Mouse (Mus musculus) midbrain, embryonic 11.5 days (tissue): ENCODE data around the gene Ppp2r1b. TPM values are rescaled to one million over a fixed set of nuclear protein-coding genes. Genes with fewer than 3 reads are reported as not detected.
"Not testable (repeated sequence)": the region's sequence is repeated elsewhere in the genome, so short reads cannot be mapped to it uniquely, and the experiment has no call there.

Experiments
- ATAC-seq: fragments of 200-750 bp; cut with Nextera tagmentation; 2 replicates; pipeline ENCODE4 v1.8.0; 2017; ENCODE audit warnings: moderate TSS enrichment, moderate library complexity; ENCODE audit not compliant: low FRiP score
- DNase-seq: peaks from one replicate; pipeline ENCODE4 v3.0.0; 2015; ENCODE audit warnings: low spot score; ENCODE audit errors: missing footprints
- H3K27ac ChIP-seq: fragments of 300-500 bp; sonication (generic); 2 replicates; pipeline ENCODE4 v1.5.1; 2014; ENCODE audit warnings: low read depth, low read length
- H3K27me3 ChIP-seq: fragments of 300-500 bp; sonication (generic); 2 replicates; pipeline ENCODE4 v1.6.1; 2014; ENCODE audit warnings: mild to moderate bottlenecking, low read length, moderate library complexity, mixed read lengths; ENCODE audit not compliant: control insufficient read depth, insufficient read depth
- H3K36me3 ChIP-seq: fragments of 300-500 bp; sonication (generic); 2 replicates; pipeline ENCODE4 v1.6.1; 2014; ENCODE audit warnings: mild to moderate bottlenecking, low read length, moderate library complexity, mixed read lengths; ENCODE audit not compliant: control insufficient read depth, insufficient read depth
- H3K4me1 ChIP-seq: fragments of 300-500 bp; sonication (generic); 2 replicates; pipeline ENCODE4 v1.6.1; 2014; ENCODE audit warnings: low read length; ENCODE audit not compliant: control insufficient read depth, insufficient read depth
- H3K4me2 ChIP-seq: fragments of 300-500 bp; sonication (generic); 2 replicates; pipeline ENCODE4 v1.6.1; 2014; ENCODE audit warnings: mild to moderate bottlenecking, moderate library complexity
- H3K4me3 ChIP-seq: fragments of 300-500 bp; sonication (generic); 2 replicates; pipeline ENCODE4 v1.5.1; 2014; ENCODE audit warnings: low read depth, low read length
- H3K9ac ChIP-seq: fragments of 300-500 bp; sonication (generic); 2 replicates; pipeline ENCODE4 v1.6.1; 2014; ENCODE audit warnings: low read length
- H3K9me3 ChIP-seq: fragments of 300-500 bp; sonication (generic); 2 replicates; pipeline ENCODE4 v1.6.1; 2016; ENCODE audit warnings: low read length; ENCODE audit not compliant: control insufficient read depth
- WGBS: fragments of 180-500 bp; shearing (Covaris S2); extraction: QIAGEN DNeasy Blood & Tissue Kit; methylation state at CpG from one replicate; pipeline ENCODE4 v1.1.7; 2014; 5-methylcytosine and 5-hydroxymethylcytosine counted together
- polyA plus RNA-seq: library from polyadenylated mRNA; unstranded; fragments of >200 nt; fragmentation: Nextera tagmentation; extraction: Ambion mirVana; gene quantifications from 2 replicates; pipeline ENCODE4 v1.2.1, GENCODE M21; 2014

The Ppp2r1b gene
- polyA plus RNA-seq, 1 experiment from 2014 or later = 114 TPM

- Histone ChIP-seq H3K4me1 (no peaks in the 10 kb centered on the region), H3K27me3 (no peaks in the 10 kb centered on the region), H3K9me3 (no peaks in the 10 kb centered on the region), H3K27ac (no peak overlapping the region), H3K36me3 (no peaks in the 10 kb centered on the region), H3K4me2 (no peak overlapping the region), H3K4me3 (no peak overlapping the region), H3K9ac (no peak overlapping the region)
- no peak for DNase-seq
- no peak for ATAC-seq
- 94% methylated on average over 5 of the region's 5 CpGs for WGBS
These were observed 13.6 kb upstream of the Ppp2r1b start for GRCm38 (mm10) chr9:50831514-50831913.

DNA sequence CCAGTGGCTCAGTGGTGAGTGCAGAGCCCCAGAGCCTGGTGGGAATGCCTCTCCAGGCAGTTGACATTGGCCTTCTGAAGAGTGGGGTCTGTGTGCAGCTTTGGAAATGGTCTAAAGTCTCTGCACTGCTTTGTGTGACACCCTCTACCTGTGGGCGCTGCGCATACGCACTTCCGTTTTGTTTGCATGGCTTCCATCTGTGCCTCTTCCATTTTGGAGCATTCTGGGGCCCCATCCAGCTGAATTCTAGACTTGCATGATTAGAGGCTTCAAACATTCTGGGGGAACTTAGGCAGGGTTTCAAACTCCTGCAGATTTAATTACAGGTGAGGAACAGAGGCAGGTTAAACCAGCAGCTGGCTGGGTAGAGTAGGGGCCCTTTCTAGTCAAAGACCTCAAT lies 12.9 kb upstream of the Ppp2r1b start:
- no peak overlapping the region for H3K4me3 ChIP-seq
- no peaks in the 10 kb centered on the region for H3K27me3 ChIP-seq
- no peak for DNase-seq
- no peaks in the 10 kb centered on the region for H3K4me1 ChIP-seq
- no peaks in the 10 kb centered on the region for H3K9me3 ChIP-seq
- 98% methylated on average over 4 of the region's 4 CpGs for WGBS
- H3K4me2 ChIP-seq = no peak overlapping the region
- no peak overlapping the region for H3K27ac ChIP-seq
- no peak for ATAC-seq
- no peaks in the 10 kb centered on the region for H3K36me3 ChIP-seq
- no peak overlapping the region for H3K9ac ChIP-seq

DNA sequence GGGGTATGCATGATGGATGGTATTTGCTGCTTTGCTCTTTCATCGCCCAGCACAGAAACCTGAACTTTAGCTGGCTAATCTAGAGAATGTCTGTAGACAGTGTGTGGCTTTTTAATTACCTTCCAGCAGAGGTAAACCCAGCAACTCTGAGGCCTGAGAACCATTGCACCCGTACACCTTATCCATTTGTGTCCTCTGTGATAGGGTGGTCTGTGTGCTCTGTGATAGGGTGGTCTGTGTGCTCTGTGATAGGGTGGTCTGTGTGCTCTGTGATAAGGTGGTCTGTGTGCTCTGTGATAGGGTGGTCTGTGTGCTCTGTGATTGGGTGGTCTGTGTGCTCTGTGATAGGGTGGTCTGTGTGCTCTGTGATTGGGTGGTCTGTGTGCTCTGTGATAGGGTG lies 12.5 kb upstream of the Ppp2r1b start:
- H3K36me3 ChIP-seq, H3K27me3 ChIP-seq, H3K4me3 ChIP-seq, H3K4me1 ChIP-seq, ATAC-seq, H3K9ac ChIP-seq, H3K27ac ChIP-seq, H3K4me2 ChIP-seq, H3K9me3 ChIP-seq, DNase-seq: not testable (repeated sequence)
- 90% methylated on average over 2 of the region's 2 CpGs for WGBS

DNA sequence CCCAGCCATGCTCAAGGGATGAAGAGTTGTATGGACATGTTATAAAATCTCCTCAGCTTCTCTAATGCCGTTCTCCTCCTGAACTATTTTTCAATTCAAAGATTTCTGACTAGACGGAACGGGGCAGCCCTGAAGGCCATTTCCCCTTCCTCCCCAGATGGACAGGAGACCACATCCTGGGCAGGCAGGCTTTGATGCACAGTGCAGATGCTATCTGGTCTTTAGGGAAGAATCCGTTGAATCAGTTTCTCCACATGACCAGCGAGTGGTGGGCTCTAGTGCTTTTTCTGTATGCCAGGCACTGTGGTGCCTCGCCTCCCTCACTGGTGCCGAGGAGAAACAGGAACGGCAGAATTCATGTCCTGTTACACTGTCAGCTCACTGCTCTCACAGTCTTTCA lies 11.3 kb upstream of the Ppp2r1b start:
- H3K27me3 ChIP-seq = no peaks in the 10 kb centered on the region
- H3K36me3 ChIP-seq = no peaks in the 10 kb centered on the region
- ATAC-seq (no peak), DNase-seq (no peak)
- no peak overlapping the region for H3K4me3 ChIP-seq
- no peak overlapping the region for H3K4me2 ChIP-seq
- WGBS = 89% methylated on average over 8 of the region's 8 CpGs
- no peaks in the 10 kb centered on the region for H3K9me3 ChIP-seq
- H3K27ac ChIP-seq = no peak overlapping the region
- H3K9ac ChIP-seq = no peak overlapping the region
- H3K4me1 ChIP-seq = no peaks in the 10 kb centered on the region

DNA sequence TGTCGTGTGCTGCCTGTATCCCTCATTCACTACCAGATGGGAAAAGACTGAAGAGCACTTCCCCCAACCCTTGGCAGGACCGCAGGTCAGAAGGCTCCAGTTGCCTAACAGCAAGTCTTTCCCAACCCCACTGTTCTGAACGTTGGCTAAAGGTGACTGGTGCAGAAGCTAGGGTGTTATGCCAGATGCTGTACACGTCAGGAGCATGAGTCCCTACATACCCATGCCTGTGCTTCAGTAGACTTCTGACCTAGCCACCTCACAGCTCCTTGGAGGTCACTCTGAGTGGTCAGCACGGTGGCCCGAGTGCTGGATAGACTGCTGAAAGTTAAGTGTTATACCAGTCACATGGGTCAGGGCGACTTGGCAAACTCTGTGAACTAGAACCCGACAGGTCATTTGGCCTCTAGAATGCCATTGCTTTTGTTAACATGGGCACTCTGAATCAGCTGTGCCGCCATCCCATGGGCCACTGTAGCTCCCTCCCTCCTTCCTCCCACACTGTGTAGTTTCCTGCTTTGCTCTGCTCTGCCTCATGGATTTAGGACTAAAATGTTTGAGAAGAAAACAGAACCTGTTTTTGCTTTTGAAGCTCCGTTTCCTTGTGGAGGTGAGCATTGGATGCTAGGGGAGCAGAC lies 9.9 kb upstream of the Ppp2r1b start:
- DNase-seq (no peak), ATAC-seq (no peak)
- no peak overlapping the region for H3K4me3 ChIP-seq
- no peaks in the 10 kb centered on the region for H3K36me3 ChIP-seq
- H3K4me1 ChIP-seq = no peaks in the 10 kb centered on the region
- H3K4me2 ChIP-seq = no peak overlapping the region
- H3K9me3 ChIP-seq = no peaks in the 10 kb centered on the region
- no peak overlapping the region for H3K9ac ChIP-seq
- no peak overlapping the region for H3K27ac ChIP-seq
- H3K27me3 ChIP-seq = no peaks in the 10 kb centered on the region
- WGBS = 89% methylated on average over 10 of the region's 10 CpGs

- 88% methylated on average over 4 of the region's 4 CpGs for WGBS
These were observed 9.0 kb upstream of the Ppp2r1b start for GRCm38 (mm10) chr9:50836097-50836496.

GRCm38 (mm10) chr9:50841079-50841789 lies 3.9 kb upstream of the Ppp2r1b start:
- no peak overlapping the region for H3K4me3 ChIP-seq
- 92% methylated on average over 13 of the region's 13 CpGs for WGBS
- H3K27ac ChIP-seq = no peak overlapping the region
- no peaks in the 10 kb centered on the region for H3K9me3 ChIP-seq
- no peaks in the 10 kb centered on the region for H3K27me3 ChIP-seq
- H3K9ac ChIP-seq = no peak overlapping the region
- ATAC-seq (no peak), DNase-seq (no peak)
- H3K4me2 ChIP-seq = no peak overlapping the region
- 0 out of 2 replicates have a peak, but pooled peaks cover 2% of the 10 kb centered on the region for H3K36me3 ChIP-seq
- H3K4me1 ChIP-seq = no peaks in the 10 kb centered on the region

More at GRCm38 (mm10) chr9:50836097-50836496, 9.0 kb upstream of the Ppp2r1b start:
- no peak for DNase-seq
- no peaks in the 10 kb centered on the region for H3K27me3 ChIP-seq
- H3K9ac ChIP-seq = no peak overlapping the region
- no peak overlapping the region for H3K4me3 ChIP-seq
- no peaks in the 10 kb centered on the region for H3K4me1 ChIP-seq
- no peak for ATAC-seq
- no peaks in the 10 kb centered on the region for H3K36me3 ChIP-seq
- H3K9me3 ChIP-seq = no peaks in the 10 kb centered on the region
- no peak overlapping the region for H3K27ac ChIP-seq
- H3K4me2 ChIP-seq = no peak overlapping the region

GRCm38 (mm10) chr9:50845547-50845946 lies 446 bp downstream of the Ppp2r1b start:
- 73% methylated on average over 9 of the region's 9 CpGs for WGBS
- ATAC-seq (no peak), DNase-seq (no peak)
- H3K36me3 ChIP-seq = 0 out of 2 replicates have a peak, but pooled peaks cover 2% of the 10 kb centered on the region
- H3K4me1 ChIP-seq = no peaks in the 10 kb centered on the region
- H3K4me2 ChIP-seq = no peak overlapping the region
- H3K4me3 ChIP-seq = no peak overlapping the region
- H3K9ac ChIP-seq = no peak overlapping the region
- no peaks in the 10 kb centered on the region for H3K9me3 ChIP-seq
- H3K27me3 ChIP-seq = no peaks in the 10 kb centered on the region
- H3K27ac ChIP-seq = no peak overlapping the region

- no peaks in the 10 kb centered on the region for H3K27me3 ChIP-seq
- H3K9me3 ChIP-seq = no peaks in the 10 kb centered on the region
- no peak overlapping the region for H3K9ac ChIP-seq
- no peak overlapping the region for H3K4me2 ChIP-seq
- WGBS = 89% methylated on average over 6 of the region's 6 CpGs
- 0 out of 2 replicates have a peak, but pooled peaks cover 2% of the 10 kb centered on the region for H3K36me3 ChIP-seq
- no peak overlapping the region for H3K4me3 ChIP-seq
- no peak overlapping the region for H3K27ac ChIP-seq
- DNase-seq (no peak), ATAC-seq (no peak)
- no peaks in the 10 kb centered on the region for H3K4me1 ChIP-seq
These were observed 2.0 kb downstream of the Ppp2r1b start for GRCm38 (mm10) chr9:50847133-50847532.
